Mouse (Mus musculus): ENCODE measurements around the gene Glra3. TPM values are rescaled to one million over a fixed set of nuclear protein-coding genes. Genes with fewer than 3 reads are reported as not detected.

Glra3 gene
- polyA plus RNA-seq, 1 experiment from 2014 or later: not detected

DNA sequence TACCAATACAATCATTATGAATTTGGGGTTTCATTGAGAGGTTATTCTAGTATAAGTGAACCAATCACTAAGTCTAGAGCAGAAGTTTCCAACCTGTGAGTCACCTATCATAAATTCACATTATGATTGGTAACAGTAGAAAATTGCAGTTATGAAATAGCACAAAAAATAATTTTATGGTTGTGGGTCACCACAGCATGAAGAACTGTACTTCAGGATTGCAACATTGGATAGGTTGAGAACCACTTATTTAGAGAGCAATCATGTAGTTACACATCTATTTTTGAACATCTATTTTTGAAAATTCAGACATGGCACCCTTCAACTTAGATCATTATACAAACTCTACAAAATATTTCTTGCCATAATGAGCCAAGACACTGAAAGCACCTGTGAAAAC, 143.4 kb downstream of the Glra3 start:
- DNase-seq (ENCODE audit: low spot score) (no peak), ATAC-seq (replicated peaks; ENCODE audit: insufficient number of reproducible peaks, low FRiP score, low TSS enrichment, low read depth) (no peak)
- H3K27me3 ChIP-seq (ENCODE audit: control insufficient read depth, insufficient read depth, low read length): no peaks in the 10 kb centered on the region
- no peak overlapping the region for H3K4me2 ChIP-seq (ENCODE audit: low read depth, low read length)
- no peaks in the 10 kb centered on the region for H3K9me3 ChIP-seq (replicated peaks; ENCODE audit: control insufficient read depth, low read length)
- no peak overlapping the region for H3K27ac ChIP-seq (replicated peaks; ENCODE audit: low read depth, low read length)
- no peaks in the 10 kb centered on the region for H3K4me1 ChIP-seq (ENCODE audit: control insufficient read depth, insufficient read depth, low read length)
- no peaks in the 10 kb centered on the region for H3K36me3 ChIP-seq (replicated peaks; ENCODE audit: control insufficient read depth, insufficient read depth, low read depth, low read length)
- H3K4me3 ChIP-seq (ENCODE audit: low read depth, low read length): no peak overlapping the region
- no peak overlapping the region for H3K9ac ChIP-seq (replicated peaks; ENCODE audit: low read length)

DNA sequence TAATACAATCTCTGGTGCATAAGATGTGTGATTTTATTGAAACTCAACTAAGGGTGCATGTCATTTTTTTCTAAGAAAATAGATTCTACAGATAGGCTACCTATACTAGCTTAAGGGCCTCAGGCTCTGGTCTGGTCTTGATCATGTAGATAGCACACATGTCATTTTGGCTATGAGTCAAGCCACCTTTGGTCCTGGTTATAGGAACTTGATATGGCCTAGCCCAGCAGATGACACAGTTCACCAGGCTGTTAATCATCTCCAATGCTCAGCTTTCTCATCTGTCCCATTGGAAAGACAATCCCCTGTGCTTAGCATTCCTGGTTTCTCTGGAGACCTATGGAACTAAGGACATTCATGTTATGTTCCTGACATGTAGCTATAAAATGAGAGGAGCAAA, 154.1 kb downstream of the Glra3 start:
- no peak overlapping the region for H3K27ac ChIP-seq (replicated peaks; ENCODE audit: low read depth, low read length)
- no peaks in the 10 kb centered on the region for H3K9me3 ChIP-seq (replicated peaks; ENCODE audit: control insufficient read depth, low read length)
- H3K27me3 ChIP-seq (ENCODE audit: control insufficient read depth, insufficient read depth, low read length): no peaks in the 10 kb centered on the region
- ATAC-seq (replicated peaks; ENCODE audit: insufficient number of reproducible peaks, low FRiP score, low TSS enrichment, low read depth): no peak
- H3K9ac ChIP-seq (replicated peaks; ENCODE audit: low read length): no peak overlapping the region
- no peak overlapping the region for H3K4me2 ChIP-seq (ENCODE audit: low read depth, low read length)
- H3K4me3 ChIP-seq (ENCODE audit: low read depth, low read length): no peak overlapping the region
- no peaks in the 10 kb centered on the region for H3K36me3 ChIP-seq (replicated peaks; ENCODE audit: control insufficient read depth, insufficient read depth, low read depth, low read length)
- H3K4me1 ChIP-seq (ENCODE audit: control insufficient read depth, insufficient read depth, low read length): no peaks in the 10 kb centered on the region
- no peak for DNase-seq (ENCODE audit: low spot score)

- H3K4me2 ChIP-seq (ENCODE audit: low read depth, low read length): no peak overlapping the region
- no peak overlapping the region for H3K4me3 ChIP-seq (ENCODE audit: low read depth, low read length)
- no peak overlapping the region for H3K27ac ChIP-seq (replicated peaks; ENCODE audit: low read depth, low read length)
- H3K4me1 ChIP-seq (ENCODE audit: control insufficient read depth, insufficient read depth, low read length): no peaks in the 10 kb centered on the region
- H3K9me3 ChIP-seq (replicated peaks; ENCODE audit: control insufficient read depth, low read length): no peaks in the 10 kb centered on the region
- DNase-seq (ENCODE audit: low spot score) (no peak), ATAC-seq (replicated peaks; ENCODE audit: insufficient number of reproducible peaks, low FRiP score, low TSS enrichment, low read depth) (no peak)
- H3K27me3 ChIP-seq (ENCODE audit: control insufficient read depth, insufficient read depth, low read length): no peaks in the 10 kb centered on the region
- 86% methylated on average over 6 of the region's 6 CpGs for WGBS
- no peak overlapping the region for H3K9ac ChIP-seq (replicated peaks; ENCODE audit: low read length)
- H3K36me3 ChIP-seq (replicated peaks; ENCODE audit: control insufficient read depth, insufficient read depth, low read depth, low read length): no peaks in the 10 kb centered on the region
Observed at GRCm38 (mm10) chr8:56110296-56110695, 170.0 kb downstream of the Glra3 start.

- Histone ChIP-seq H3K4me3 (ENCODE audit: low read depth, low read length) (no peak overlapping the region), H3K27me3 (ENCODE audit: control insufficient read depth, insufficient read depth, low read length) (no peaks in the 10 kb centered on the region), H3K4me1 (ENCODE audit: control insufficient read depth, insufficient read depth, low read length) (no peaks in the 10 kb centered on the region), H3K36me3 (replicated peaks; ENCODE audit: control insufficient read depth, insufficient read depth, low read depth, low read length) (no peaks in the 10 kb centered on the region), H3K9ac (replicated peaks; ENCODE audit: low read length) (no peak overlapping the region), H3K4me2 (ENCODE audit: low read depth, low read length) (no peak overlapping the region), H3K9me3 (replicated peaks; ENCODE audit: control insufficient read depth, low read length) (no peaks in the 10 kb centered on the region), H3K27ac (replicated peaks; ENCODE audit: low read depth, low read length) (no peak overlapping the region)
- DNase-seq (ENCODE audit: low spot score): no peak
- no peak for ATAC-seq (replicated peaks; ENCODE audit: insufficient number of reproducible peaks, low FRiP score, low TSS enrichment, low read depth)
- WGBS: 81% methylated on average over 2 of the region's 2 CpGs
Observed at GRCm38 (mm10) chr8:56129357-56129756, 189.1 kb downstream of the Glra3 start.

DNA sequence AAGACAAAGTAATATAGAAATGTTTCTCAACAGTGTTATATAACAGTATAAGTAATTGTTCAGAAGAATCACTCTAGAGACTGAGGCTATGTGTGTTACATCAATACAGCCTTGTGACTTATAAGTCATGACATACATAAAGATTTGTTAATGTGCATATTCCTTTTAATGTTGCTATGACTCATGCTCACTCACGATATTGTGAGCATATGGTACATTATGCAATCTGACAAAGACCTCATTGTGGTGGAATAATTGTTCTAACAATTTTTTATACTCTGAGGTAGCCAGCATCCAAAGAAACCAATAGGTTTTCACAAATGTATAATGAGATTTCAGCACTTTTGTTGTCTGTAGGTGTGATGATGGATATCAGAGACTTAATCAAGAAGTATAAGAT, 210.4 kb downstream of the Glra3 start:
- Histone ChIP-seq H3K9ac (replicated peaks; ENCODE audit: low read length) (no peak overlapping the region), H3K27me3 (ENCODE audit: control insufficient read depth, insufficient read depth, low read length) (no peaks in the 10 kb centered on the region), H3K4me1 (ENCODE audit: control insufficient read depth, insufficient read depth, low read length) (no peaks in the 10 kb centered on the region), H3K4me2 (ENCODE audit: low read depth, low read length) (no peak overlapping the region), H3K9me3 (replicated peaks; ENCODE audit: control insufficient read depth, low read length) (no peaks in the 10 kb centered on the region), H3K36me3 (replicated peaks; ENCODE audit: control insufficient read depth, insufficient read depth, low read depth, low read length) (no peaks in the 10 kb centered on the region), H3K27ac (replicated peaks; ENCODE audit: low read depth, low read length) (no peak overlapping the region), H3K4me3 (ENCODE audit: low read depth, low read length) (no peak overlapping the region)
- no peak for DNase-seq (ENCODE audit: low spot score)
- ATAC-seq (replicated peaks; ENCODE audit: insufficient number of reproducible peaks, low FRiP score, low TSS enrichment, low read depth): no peak
- WGBS: 79% methylated on average over 1 of the region's 1 CpGs

DNA sequence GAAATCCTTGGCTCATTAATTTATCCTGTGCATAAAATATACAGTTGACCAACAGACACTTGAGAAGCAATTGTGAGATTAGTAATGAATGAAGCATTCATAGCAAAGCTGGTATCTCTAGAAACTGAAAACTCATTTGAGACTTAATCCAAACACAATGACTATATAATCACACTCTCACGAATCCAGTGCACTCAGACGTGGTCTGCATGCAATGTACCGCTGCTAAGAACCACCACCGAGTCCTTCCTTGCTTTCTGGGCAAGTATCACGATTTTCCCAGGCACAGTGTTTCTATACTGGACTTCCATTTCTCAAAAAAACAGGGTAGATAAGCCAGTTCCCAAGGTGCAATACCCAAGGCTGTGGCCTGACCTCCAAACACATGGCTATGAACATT, 211.3 kb downstream of the Glra3 start:
- ATAC-seq (replicated peaks; ENCODE audit: insufficient number of reproducible peaks, low FRiP score, low TSS enrichment, low read depth): no peak
- H3K27me3 ChIP-seq (ENCODE audit: control insufficient read depth, insufficient read depth, low read length): no peaks in the 10 kb centered on the region
- no peaks in the 10 kb centered on the region for H3K36me3 ChIP-seq (replicated peaks; ENCODE audit: control insufficient read depth, insufficient read depth, low read depth, low read length)
- no peak overlapping the region for H3K9ac ChIP-seq (replicated peaks; ENCODE audit: low read length)
- no peak overlapping the region for H3K4me2 ChIP-seq (ENCODE audit: low read depth, low read length)
- H3K27ac ChIP-seq (replicated peaks; ENCODE audit: low read depth, low read length): no peak overlapping the region
- WGBS: 83% methylated on average over 5 of the region's 5 CpGs
- no peaks in the 10 kb centered on the region for H3K9me3 ChIP-seq (replicated peaks; ENCODE audit: control insufficient read depth, low read length)
- DNase-seq (ENCODE audit: low spot score): no peak
- H3K4me1 ChIP-seq (ENCODE audit: control insufficient read depth, insufficient read depth, low read length): no peaks in the 10 kb centered on the region
- no peak overlapping the region for H3K4me3 ChIP-seq (ENCODE audit: low read depth, low read length)

DNA sequence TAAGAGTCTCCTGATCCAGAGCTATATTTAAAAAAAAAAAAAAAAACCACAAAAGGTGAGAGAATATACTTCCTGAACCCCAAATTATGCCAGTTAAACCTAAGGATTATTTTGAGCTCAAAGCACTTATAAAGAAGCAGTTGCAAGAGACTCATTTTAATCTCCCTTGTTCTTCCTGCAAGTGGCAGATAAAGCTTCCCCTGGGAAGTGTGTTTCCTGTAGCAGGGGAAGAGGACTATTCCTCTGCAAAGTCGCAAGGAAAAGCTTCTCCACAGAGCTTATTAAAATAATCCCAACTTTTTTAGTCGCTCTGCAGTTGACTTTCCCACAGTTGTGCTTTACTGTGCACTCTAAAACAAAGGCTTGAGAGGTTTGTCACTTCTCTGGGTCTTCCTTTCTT, 218.7 kb downstream of the Glra3 start:
- Histone ChIP-seq H3K36me3 (replicated peaks; ENCODE audit: control insufficient read depth, insufficient read depth, low read depth, low read length) (no peaks in the 10 kb centered on the region), H3K4me1 (ENCODE audit: control insufficient read depth, insufficient read depth, low read length) (no peaks in the 10 kb centered on the region), H3K27me3 (ENCODE audit: control insufficient read depth, insufficient read depth, low read length) (no peaks in the 10 kb centered on the region), H3K4me3 (ENCODE audit: low read depth, low read length) (no peak overlapping the region), H3K9ac (replicated peaks; ENCODE audit: low read length) (no peak overlapping the region), H3K4me2 (ENCODE audit: low read depth, low read length) (no peak overlapping the region), H3K27ac (replicated peaks; ENCODE audit: low read depth, low read length) (no peak overlapping the region), H3K9me3 (replicated peaks; ENCODE audit: control insufficient read depth, low read length) (no peaks in the 10 kb centered on the region)
- DNase-seq (ENCODE audit: low spot score): no peak
- WGBS: 35% methylated on average over 2 of the region's 2 CpGs
- no peak for ATAC-seq (replicated peaks; ENCODE audit: insufficient number of reproducible peaks, low FRiP score, low TSS enrichment, low read depth)
